Mouse (Mus musculus): ENCODE measurements around the gene Agl. TPM values are rescaled to one million over a fixed set of nuclear protein-coding genes. Genes with fewer than 3 reads are reported as not detected.

Gene Agl
- 12.8 and 12.9 TPM in 2 replicates for polyA plus RNA-seq (2015; fragmentation: Nextera tagmentation; extraction: Ambion mirVana)

DNA sequence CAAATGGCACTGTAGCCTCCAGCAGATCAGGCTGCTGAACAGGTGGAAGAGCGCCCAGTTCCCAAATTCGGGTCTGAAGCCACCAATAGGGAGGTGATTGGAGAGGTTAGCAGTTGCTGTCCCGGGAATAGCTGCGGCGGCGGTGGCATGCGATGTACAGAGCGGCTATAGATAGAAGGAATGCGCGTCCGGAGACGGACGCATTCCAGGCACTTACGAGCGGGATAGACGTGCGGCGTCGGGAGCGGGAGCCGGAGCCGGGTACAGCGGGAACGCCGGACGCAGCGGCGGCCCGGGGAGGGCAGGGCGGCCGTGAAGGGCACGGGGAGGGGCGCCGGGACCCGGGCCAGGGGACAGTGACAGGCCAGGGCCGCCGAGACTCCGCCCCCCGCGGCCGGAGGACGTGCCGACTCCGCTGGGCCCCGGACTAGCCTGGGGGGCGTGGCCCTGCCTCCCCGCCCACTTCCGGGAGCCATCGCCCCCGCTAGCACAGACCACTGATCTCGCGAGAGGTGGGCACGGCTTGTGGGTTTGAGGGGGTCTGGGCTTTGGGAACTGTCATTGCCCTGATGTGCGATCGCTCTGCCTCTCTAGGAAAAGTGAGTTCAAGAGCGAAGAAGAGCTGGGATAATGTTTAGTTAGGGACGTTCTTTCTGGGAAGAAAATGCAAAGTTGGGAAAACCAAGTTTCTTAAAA, at the start of gene Agl:
Agl (minus strand) TSS at position 356 of the 696 bp plus-strand sequence.
- ATAC-seq (replicated peaks; ENCODE audit: low FRiP score, low read depth), result peak; percentile 100
- Histone ChIP-seq H3K4me3 (replicated peaks; ENCODE audit: low read depth, low read length) (peak within 1 kb of the TSS; percentile 62), H3K9me3 (replicated peaks; ENCODE audit: low read length) (no peaks in the 10 kb centered on the region), H3K4me1 (replicated peaks; ENCODE audit: insufficient read depth, low read length) (0 out of 2 replicates have a peak, but pooled peaks cover 5% of the 10 kb centered on the region), H3K9ac (ENCODE audit: low read depth, low read length) (peak within 1 kb of the TSS; percentile 78), H3K4me2 (ENCODE audit: low read length) (peak within 1 kb of the TSS; percentile 68), H3K36me3 (ENCODE audit: insufficient read depth, low read length) (no peaks in the 10 kb centered on the region), H3K27ac (peak within 1 kb of the TSS; percentile 81), H3K27me3 (ENCODE audit: insufficient read depth, low read length) (no peaks in the 10 kb centered on the region)
- TF ChIP-seq CTCF (IDR thresholded peaks at IDR 0.05; ENCODE audit: low read depth), result no peak
- peak; percentile 97 for DNase-seq (ENCODE audit: low spot score)
- WGBS, result 0% methylated on average over 53 of the region's 57 CpGs

- Histone ChIP-seq H3K9ac (ENCODE audit: low read depth, low read length) (no peak overlapping the region), H3K4me3 (replicated peaks; ENCODE audit: low read depth, low read length) (no peak overlapping the region), H3K4me2 (ENCODE audit: low read length) (no peak overlapping the region), H3K36me3 (ENCODE audit: insufficient read depth, low read length) (no peaks in the 10 kb centered on the region), H3K27me3 (ENCODE audit: insufficient read depth, low read length) (no peaks in the 10 kb centered on the region), H3K27ac (no peak overlapping the region), H3K9me3 (replicated peaks; ENCODE audit: low read length) (no peaks in the 10 kb centered on the region), H3K4me1 (replicated peaks; ENCODE audit: insufficient read depth, low read length) (no peaks in the 10 kb centered on the region)
- DNase-seq (ENCODE audit: low spot score) (no peak), ATAC-seq (replicated peaks; ENCODE audit: low FRiP score, low read depth) (no peak)
- no peak for TF ChIP-seq CTCF (IDR thresholded peaks at IDR 0.05; ENCODE audit: low read depth)
- 75% methylated on average over 6 of the region's 6 CpGs for WGBS
Measured at GRCm38 (mm10) chr3:116857611-116858010, 49.6 kb upstream of the Agl start.

DNA sequence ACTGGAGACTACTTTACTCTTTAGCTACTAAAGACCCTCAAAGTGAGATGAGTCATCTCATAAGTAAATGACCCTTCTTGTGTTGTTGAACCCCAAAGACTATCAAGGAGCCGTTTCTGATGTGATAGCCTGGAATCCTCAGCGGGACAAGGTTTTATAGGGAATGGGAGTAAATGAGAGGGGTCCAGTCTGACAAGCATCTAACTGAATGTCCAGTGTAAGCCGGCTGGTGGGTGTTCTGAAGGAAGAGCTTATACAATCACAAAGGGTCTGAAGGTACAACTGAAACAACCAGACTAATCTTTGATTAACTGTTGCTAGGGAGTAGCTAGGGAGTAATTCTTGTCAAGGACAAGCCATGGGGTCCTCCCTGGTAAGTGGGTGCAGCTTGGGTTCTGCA, 44.5 kb upstream of the Agl start:
- Histone ChIP-seq H3K36me3 (ENCODE audit: insufficient read depth, low read length) (no peaks in the 10 kb centered on the region), H3K27ac (no peak overlapping the region), H3K4me2 (ENCODE audit: low read length) (no peak overlapping the region), H3K4me1 (replicated peaks; ENCODE audit: insufficient read depth, low read length) (no peaks in the 10 kb centered on the region), H3K9ac (ENCODE audit: low read depth, low read length) (no peak overlapping the region), H3K27me3 (ENCODE audit: insufficient read depth, low read length) (no peaks in the 10 kb centered on the region), H3K4me3 (replicated peaks; ENCODE audit: low read depth, low read length) (no peak overlapping the region), H3K9me3 (replicated peaks; ENCODE audit: low read length) (no peaks in the 10 kb centered on the region)
- no peak for TF ChIP-seq CTCF (IDR thresholded peaks at IDR 0.05; ENCODE audit: low read depth)
- ATAC-seq (replicated peaks; ENCODE audit: low FRiP score, low read depth), result no peak
- WGBS, result 82% methylated on average over 3 of the region's 3 CpGs
- no peak for DNase-seq (ENCODE audit: low spot score)

- H3K9ac ChIP-seq (ENCODE audit: low read depth, low read length), result no peak overlapping the region
- H3K27me3 ChIP-seq (ENCODE audit: insufficient read depth, low read length), result no peaks in the 10 kb centered on the region
- no peaks in the 10 kb centered on the region for H3K9me3 ChIP-seq (replicated peaks; ENCODE audit: low read length)
- ATAC-seq (replicated peaks; ENCODE audit: low FRiP score, low read depth), result no peak
- TF ChIP-seq CTCF (IDR thresholded peaks at IDR 0.05; ENCODE audit: low read depth), result no peak
- no peaks in the 10 kb centered on the region for H3K36me3 ChIP-seq (ENCODE audit: insufficient read depth, low read length)
- no peak overlapping the region for H3K4me2 ChIP-seq (ENCODE audit: low read length)
- no peak for DNase-seq (ENCODE audit: low spot score)
- no peaks in the 10 kb centered on the region for H3K4me1 ChIP-seq (replicated peaks; ENCODE audit: insufficient read depth, low read length)
- no peak overlapping the region for H3K4me3 ChIP-seq (replicated peaks; ENCODE audit: low read depth, low read length)
- no peak overlapping the region for H3K27ac ChIP-seq
- 84% methylated on average over 1 of the region's 1 CpGs for WGBS
Measured at GRCm38 (mm10) chr3:116850376-116850775, 42.4 kb upstream of the Agl start.

DNA sequence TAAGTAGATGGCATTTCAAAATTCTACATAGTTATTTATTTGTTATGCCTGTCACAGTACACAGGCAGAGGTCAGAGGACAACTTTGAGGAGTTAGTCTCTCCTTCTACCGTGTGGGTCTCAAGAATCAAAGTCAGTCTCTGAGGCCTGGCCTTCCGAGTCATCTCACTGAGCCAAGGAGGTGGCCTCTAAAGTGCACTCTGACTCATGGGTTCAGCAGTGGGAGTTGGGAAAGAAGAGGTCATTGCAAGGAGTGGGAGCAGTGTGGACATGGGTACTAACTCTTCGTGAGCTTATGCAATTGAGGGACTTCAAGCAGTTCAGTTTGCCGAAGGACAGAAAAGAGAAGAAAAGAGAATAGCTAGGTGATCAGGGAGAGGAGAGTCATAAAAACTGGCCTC, 41.0 kb upstream of the Agl start:
- DNase-seq (ENCODE audit: low spot score) (no peak), ATAC-seq (replicated peaks; ENCODE audit: low FRiP score, low read depth) (no peak)
- Histone ChIP-seq H3K4me2 (ENCODE audit: low read length) (no peak overlapping the region), H3K9ac (ENCODE audit: low read depth, low read length) (no peak overlapping the region), H3K36me3 (ENCODE audit: insufficient read depth, low read length) (no peaks in the 10 kb centered on the region), H3K4me1 (replicated peaks; ENCODE audit: insufficient read depth, low read length) (no peaks in the 10 kb centered on the region), H3K27ac (no peak overlapping the region), H3K9me3 (replicated peaks; ENCODE audit: low read length) (no peaks in the 10 kb centered on the region), H3K4me3 (replicated peaks; ENCODE audit: low read depth, low read length) (no peak overlapping the region), H3K27me3 (ENCODE audit: insufficient read depth, low read length) (no peaks in the 10 kb centered on the region)
- WGBS, result 73% methylated on average over 4 of the region's 4 CpGs
- no peak for TF ChIP-seq CTCF (IDR thresholded peaks at IDR 0.05; ENCODE audit: low read depth)

GRCm38 (mm10) chr3:116848099-116848498, 40.1 kb upstream of the Agl start:
- Histone ChIP-seq H3K4me2 (ENCODE audit: low read length) (no peak overlapping the region), H3K9me3 (replicated peaks; ENCODE audit: low read length) (no peaks in the 10 kb centered on the region), H3K27ac (no peak overlapping the region), H3K4me1 (replicated peaks; ENCODE audit: insufficient read depth, low read length) (no peaks in the 10 kb centered on the region), H3K4me3 (replicated peaks; ENCODE audit: low read depth, low read length) (no peak overlapping the region), H3K27me3 (ENCODE audit: insufficient read depth, low read length) (no peaks in the 10 kb centered on the region), H3K36me3 (ENCODE audit: insufficient read depth, low read length) (no peaks in the 10 kb centered on the region), H3K9ac (ENCODE audit: low read depth, low read length) (no peak overlapping the region)
- ATAC-seq (replicated peaks; ENCODE audit: low FRiP score, low read depth) (no peak), DNase-seq (ENCODE audit: low spot score) (no peak)
- TF ChIP-seq CTCF (IDR thresholded peaks at IDR 0.05; ENCODE audit: low read depth), result no peak
- WGBS, result 92% methylated on average over 1 of the region's 1 CpGs

DNA sequence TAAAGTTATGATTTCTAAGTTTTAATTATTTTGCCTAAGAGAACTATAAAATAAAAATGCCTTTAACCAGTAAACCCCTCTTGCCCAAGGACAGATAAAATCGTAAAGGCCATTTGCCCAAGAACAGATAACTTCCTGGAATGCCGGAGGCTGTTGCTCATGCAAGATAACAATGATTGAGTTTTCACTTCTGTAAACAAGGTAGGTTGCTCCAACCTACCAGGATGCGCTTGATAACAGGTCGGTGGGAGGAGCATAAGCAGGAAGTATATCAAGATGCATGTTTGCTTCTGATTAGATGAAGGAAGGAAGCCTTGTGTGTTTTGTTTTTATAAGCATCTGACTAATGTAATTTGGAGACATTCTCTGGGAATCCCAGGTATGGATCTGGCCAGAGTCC, 38.1 kb upstream of the Agl start:
- H3K4me2 ChIP-seq (ENCODE audit: low read length), result no peak overlapping the region
- H3K9ac ChIP-seq (ENCODE audit: low read depth, low read length), result no peak overlapping the region
- TF ChIP-seq CTCF (IDR thresholded peaks at IDR 0.05; ENCODE audit: low read depth), result no peak
- H3K27ac ChIP-seq, result no peak overlapping the region
- no peak overlapping the region for H3K4me3 ChIP-seq (replicated peaks; ENCODE audit: low read depth, low read length)
- no peaks in the 10 kb centered on the region for H3K27me3 ChIP-seq (ENCODE audit: insufficient read depth, low read length)
- no peaks in the 10 kb centered on the region for H3K4me1 ChIP-seq (replicated peaks; ENCODE audit: insufficient read depth, low read length)
- H3K36me3 ChIP-seq (ENCODE audit: insufficient read depth, low read length), result no peaks in the 10 kb centered on the region
- ATAC-seq (replicated peaks; ENCODE audit: low FRiP score, low read depth) (no peak), DNase-seq (ENCODE audit: low spot score) (no peak)
- 70% methylated on average over 4 of the region's 4 CpGs for WGBS
- H3K9me3 ChIP-seq (replicated peaks; ENCODE audit: low read length), result no peaks in the 10 kb centered on the region
